Mouse (Mus musculus): ENCODE data around the gene Des. TPM values are rescaled to one million over a fixed set of nuclear protein-coding genes. Genes with fewer than 3 reads are reported as not detected.

Des gene
- polyA plus RNA-seq, 2 experiments: 53.7 to 78.6 TPM

- no peaks in the 10 kb centered on the region for H3K36me3 ChIP-seq (ENCODE audit: control insufficient read depth, insufficient read depth, low read length)
- no peaks in the 10 kb centered on the region for H3K9me3 ChIP-seq (ENCODE audit: control insufficient read depth, low read length)
- WGBS: 82% methylated on average over 3 of the region's 3 CpGs
- peaks cover 20% of the 10 kb centered on the region for H3K4me1 ChIP-seq (ENCODE audit: control insufficient read depth, insufficient read depth, low read length)
- H3K9ac ChIP-seq (ENCODE audit: low read depth, low read length, severe bottlenecking): no peak overlapping the region
- TF ChIP-seq POLR2A (IDR thresholded peaks at IDR 0.05; ENCODE audit: borderline replicate concordance, extremely low read depth, insufficient read depth, insufficient read length): no peak
- no peak overlapping the region for H3K27ac ChIP-seq (replicated peaks; ENCODE audit: low read depth, low read length)
- DNase-seq (ENCODE audit: low spot score): no peak
- no peak for ATAC-seq (ENCODE audit: low FRiP score, low read depth)
- H3K27me3 ChIP-seq (ENCODE audit: control insufficient read depth, insufficient read depth, low read length): peaks cover 26% of the 10 kb centered on the region
- no peak overlapping the region for H3K4me3 ChIP-seq (replicated peaks; ENCODE audit: low read length)
- H3K4me2 ChIP-seq (replicated peaks; ENCODE audit: low read depth, low read length, severe bottlenecking): no peak overlapping the region
These were observed 3.7 kb downstream of the Des start for GRCm38 (mm10) chr1:75363868-75364267.

- Histone ChIP-seq H3K27me3 (ENCODE audit: control insufficient read depth, insufficient read depth, low read length) (peaks cover 10% of the 10 kb centered on the region), H3K36me3 (ENCODE audit: control insufficient read depth, insufficient read depth, low read length) (no peaks in the 10 kb centered on the region), H3K27ac (replicated peaks; ENCODE audit: low read depth, low read length) (no peak overlapping the region), H3K4me1 (ENCODE audit: control insufficient read depth, insufficient read depth, low read length) (peaks cover 3% of the 10 kb centered on the region), H3K9ac (ENCODE audit: low read depth, low read length, severe bottlenecking) (no peak overlapping the region), H3K4me2 (replicated peaks; ENCODE audit: low read depth, low read length, severe bottlenecking) (no peak overlapping the region), H3K4me3 (replicated peaks; ENCODE audit: low read length) (no peak overlapping the region), H3K9me3 (ENCODE audit: control insufficient read depth, low read length) (no peaks in the 10 kb centered on the region)
- 75% methylated on average over 14 of the region's 14 CpGs for WGBS
- ATAC-seq (ENCODE audit: low FRiP score, low read depth): no peak
- no peak for TF ChIP-seq POLR2A (IDR thresholded peaks at IDR 0.05; ENCODE audit: borderline replicate concordance, extremely low read depth, insufficient read depth, insufficient read length)
- no peak for DNase-seq (ENCODE audit: low spot score)
These were observed 5.5 kb downstream of the Des start for GRCm38 (mm10) chr1:75365510-75366137.

GRCm38 (mm10) chr1:75369360-75369983 is 9.3 kb downstream of the Des start:
- Histone ChIP-seq H3K9me3 (ENCODE audit: control insufficient read depth, low read length) (no peaks in the 10 kb centered on the region), H3K4me1 (ENCODE audit: control insufficient read depth, insufficient read depth, low read length) (no peaks in the 10 kb centered on the region), H3K27me3 (ENCODE audit: control insufficient read depth, insufficient read depth, low read length) (no peaks in the 10 kb centered on the region), H3K4me2 (replicated peaks; ENCODE audit: low read depth, low read length, severe bottlenecking) (no peak overlapping the region), H3K9ac (ENCODE audit: low read depth, low read length, severe bottlenecking) (no peak overlapping the region), H3K4me3 (replicated peaks; ENCODE audit: low read length) (no peak overlapping the region), H3K36me3 (ENCODE audit: control insufficient read depth, insufficient read depth, low read length) (no peaks in the 10 kb centered on the region), H3K27ac (replicated peaks; ENCODE audit: low read depth, low read length) (no peak overlapping the region)
- no peak for TF ChIP-seq POLR2A (IDR thresholded peaks at IDR 0.05; ENCODE audit: borderline replicate concordance, extremely low read depth, insufficient read depth, insufficient read length)
- ATAC-seq (ENCODE audit: low FRiP score, low read depth): no peak
- no peak for DNase-seq (ENCODE audit: low spot score)
- 52% methylated on average over 25 of the region's 25 CpGs for WGBS

GRCm38 (mm10) chr1:75369984-75370660 is 10.0 kb downstream of the Des start:
- H3K4me3 ChIP-seq (replicated peaks; ENCODE audit: low read length): no peak overlapping the region
- H3K4me1 ChIP-seq (ENCODE audit: control insufficient read depth, insufficient read depth, low read length): peaks cover 6% of the 10 kb centered on the region
- 52% methylated on average over 13 of the region's 13 CpGs for WGBS
- no peaks in the 10 kb centered on the region for H3K9me3 ChIP-seq (ENCODE audit: control insufficient read depth, low read length)
- H3K36me3 ChIP-seq (ENCODE audit: control insufficient read depth, insufficient read depth, low read length): no peaks in the 10 kb centered on the region
- no peak for TF ChIP-seq POLR2A (IDR thresholded peaks at IDR 0.05; ENCODE audit: borderline replicate concordance, extremely low read depth, insufficient read depth, insufficient read length)
- ATAC-seq (ENCODE audit: low FRiP score, low read depth): no peak
- no peak overlapping the region for H3K4me2 ChIP-seq (replicated peaks; ENCODE audit: low read depth, low read length, severe bottlenecking)
- H3K27ac ChIP-seq (replicated peaks; ENCODE audit: low read depth, low read length): no peak overlapping the region
- H3K9ac ChIP-seq (ENCODE audit: low read depth, low read length, severe bottlenecking): no peak overlapping the region
- H3K27me3 ChIP-seq (ENCODE audit: control insufficient read depth, insufficient read depth, low read length): no peaks in the 10 kb centered on the region
- DNase-seq (ENCODE audit: low spot score): no peak

- H3K9me3 ChIP-seq (ENCODE audit: control insufficient read depth, low read length): no peaks in the 10 kb centered on the region
- H3K27ac ChIP-seq (replicated peaks; ENCODE audit: low read depth, low read length): no peak overlapping the region
- no peak for ATAC-seq (ENCODE audit: low FRiP score, low read depth)
- 56% methylated on average over 13 of the region's 13 CpGs for WGBS
- no peak overlapping the region for H3K4me3 ChIP-seq (replicated peaks; ENCODE audit: low read length)
- DNase-seq (ENCODE audit: low spot score): no peak
- no peaks in the 10 kb centered on the region for H3K36me3 ChIP-seq (ENCODE audit: control insufficient read depth, insufficient read depth, low read length)
- H3K27me3 ChIP-seq (ENCODE audit: control insufficient read depth, insufficient read depth, low read length): no peaks in the 10 kb centered on the region
- no peak for TF ChIP-seq POLR2A (IDR thresholded peaks at IDR 0.05; ENCODE audit: borderline replicate concordance, extremely low read depth, insufficient read depth, insufficient read length)
- H3K4me1 ChIP-seq (ENCODE audit: control insufficient read depth, insufficient read depth, low read length): peaks cover 13% of the 10 kb centered on the region
- H3K9ac ChIP-seq (ENCODE audit: low read depth, low read length, severe bottlenecking): no peak overlapping the region
- H3K4me2 ChIP-seq (replicated peaks; ENCODE audit: low read depth, low read length, severe bottlenecking): no peak overlapping the region
These were observed 11.4 kb downstream of the Des start for GRCm38 (mm10) chr1:75371317-75372095.
